ENCODE assay signal across 8 mouse cellular contexts in the genomic region with DNA sequence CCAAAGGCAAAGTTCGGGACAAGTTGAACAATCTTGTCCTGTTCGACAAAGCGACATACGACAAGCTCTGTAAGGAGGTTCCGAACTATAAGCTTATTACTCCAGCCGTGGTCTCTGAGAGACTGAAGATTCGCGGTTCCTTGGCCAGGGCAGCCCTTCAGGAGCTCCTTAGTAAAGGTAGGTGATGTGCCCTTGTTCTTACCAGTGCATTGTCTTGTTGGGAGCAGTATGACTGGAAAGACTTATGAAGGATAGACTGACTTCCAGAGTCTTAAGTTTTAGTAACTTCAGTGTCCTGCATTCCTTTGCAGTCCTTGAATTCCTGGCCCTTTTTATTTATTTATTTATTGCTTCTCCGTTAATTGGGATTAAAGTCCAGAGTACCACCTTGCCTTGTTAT. TPM values are rescaled to one million over a fixed set of nuclear protein-coding genes. Genes with fewer than 3 reads are reported as not detected.
DNase-seq lines count a peak whose midpoint lies in the region; ATAC-seq and TF ChIP-seq lines count a peak whose summit lies in the region.
"Not testable (repeated sequence)": the region's sequence is repeated elsewhere in the genome, so short reads cannot be mapped to it uniquely, and the experiment has no call there.

No protein-coding gene starts in this region.

- H3K9ac ChIP-seq in embryonic facial prominence, embryonic 12.5 days = peak overlapping the region; percentile 72; the same call in 1 of the 2 replicates
- H3K9ac ChIP-seq in forebrain, embryonic 16.5 days (replicated peaks; ENCODE audit: low read depth, low read length); neural tube, embryonic 12.5 days: not testable (repeated sequence)
- peak overlapping the region; percentile 92; the same call in 1 of the 2 replicates for H3K9ac ChIP-seq in kidney, embryonic 14.5 days (ENCODE audit: low read depth, low read length)
- H3K9ac ChIP-seq in liver, adult 2 months (ENCODE audit: low read depth, low read length) = peak overlapping the region; percentile 57; the same call in 1 of the 2 replicates

- H3K4me2 ChIP-seq in embryonic facial prominence, embryonic 12.5 days (replicated peaks) = peak overlapping the region; percentile 66
- peak overlapping the region; percentile 68 for H3K4me2 ChIP-seq in forebrain, embryonic 16.5 days (ENCODE audit: low read length)
- H3K4me2 ChIP-seq in kidney, embryonic 14.5 days (replicated peaks; ENCODE audit: low read depth, low read length) = peak overlapping the region; percentile 68
- H3K4me2 ChIP-seq in neural tube, embryonic 12.5 days (replicated peaks) = peak overlapping the region; percentile 86

- H3K79me3 ChIP-seq in C2C12 (ENCODE audit: low read depth) = peaks cover 38% of the 10 kb centered on the region

- H3K36me3 ChIP-seq in C2C12 (ENCODE audit: control insufficient read depth, insufficient read depth) (peaks cover 73% of the 10 kb centered on the region), macrophage (ENCODE audit: inconsistent target) (peaks cover 58% of the 10 kb centered on the region)
- peaks cover 63% of the 10 kb centered on the region for H3K36me3 ChIP-seq in embryonic facial prominence, embryonic 12.5 days
- H3K36me3 ChIP-seq in forebrain, embryonic 16.5 days (ENCODE audit: control insufficient read depth, insufficient read depth) = peaks cover 45% of the 10 kb centered on the region
- H3K36me3 ChIP-seq in hindbrain, embryonic 10.5 days = peaks cover 75% of the 10 kb centered on the region
- peaks cover 69% of the 10 kb centered on the region for H3K36me3 ChIP-seq in kidney, embryonic 14.5 days (ENCODE audit: control insufficient read depth, insufficient read depth, low read length)
- peaks cover 40% of the 10 kb centered on the region for H3K36me3 ChIP-seq in liver, adult 2 months (ENCODE audit: control insufficient read depth, insufficient read depth, low read length)
- peaks cover 61% of the 10 kb centered on the region for H3K36me3 ChIP-seq in neural tube, embryonic 12.5 days

- H3K27me3 ChIP-seq in C2C12 (ENCODE audit: control insufficient read depth, insufficient read depth, insufficient read length); embryonic facial prominence, embryonic 12.5 days; forebrain, embryonic 16.5 days (replicated peaks; ENCODE audit: control insufficient read depth, insufficient read depth, low read length); hindbrain, embryonic 10.5 days (ENCODE audit: insufficient read depth, poor library complexity, severe bottlenecking); kidney, embryonic 14.5 days (ENCODE audit: control insufficient read depth, insufficient read depth, low read length); liver, adult 2 months (ENCODE audit: control insufficient read depth, insufficient read depth, low read length); neural tube, embryonic 12.5 days (replicated peaks): not testable (repeated sequence)

- H3K4me3 ChIP-seq in C2C12 (ENCODE audit: insufficient read depth, poor library complexity, severe bottlenecking) = peak overlapping the region; percentile 85
- peak overlapping the region; percentile 64 for H3K4me3 ChIP-seq in embryonic facial prominence, embryonic 12.5 days
- peak overlapping the region; percentile 66 for H3K4me3 ChIP-seq in forebrain, embryonic 16.5 days (replicated peaks; ENCODE audit: low read length)
- peak overlapping the region; percentile 83 for H3K4me3 ChIP-seq in hindbrain, embryonic 10.5 days
- peak overlapping the region; percentile 89 for H3K4me3 ChIP-seq in kidney, embryonic 14.5 days (ENCODE audit: low read length)
- H3K4me3 ChIP-seq in liver, adult 2 months (ENCODE audit: insufficient read depth, low read depth, low read length) = peak overlapping the region; percentile 93; the same call in 1 of the 2 replicates
- H3K4me3 ChIP-seq in macrophage (ENCODE audit: inconsistent target) = peak overlapping the region; percentile 86; the same call in 1 of the 2 replicates
- H3K4me3 ChIP-seq in neural tube, embryonic 12.5 days = peak overlapping the region; percentile 72

- whole genome bisulfite sequencing in embryonic facial prominence, embryonic 12.5 days = 85% methylated on average over 9 of the region's 9 CpGs
- WGBS in forebrain, embryonic 16.5 days = 92% methylated on average over 9 of the region's 9 CpGs
- 84% methylated on average over 9 of the region's 9 CpGs for WGBS in hindbrain, embryonic 10.5 days
- 78% methylated on average over 9 of the region's 9 CpGs for WGBS in kidney, embryonic 14.5 days
- WGBS in liver, adult 2 months = 56% methylated on average over 9 of the region's 9 CpGs
- 70% methylated on average over 5 of the region's 9 CpGs for WGBS in macrophage (ENCODE audit: missing documents)
- WGBS in neural tube, embryonic 12.5 days = 83% methylated on average over 9 of the region's 9 CpGs

- H3K27ac ChIP-seq in embryonic facial prominence, embryonic 12.5 days; forebrain, embryonic 16.5 days (ENCODE audit: low read length); hindbrain, embryonic 10.5 days; kidney, embryonic 14.5 days (ENCODE audit: low read depth, low read length); liver, adult 2 months (replicated peaks; ENCODE audit: insufficient read depth, low read depth, low read length); macrophage; neural tube, embryonic 12.5 days: not testable (repeated sequence)

- not testable (repeated sequence) for DNase-seq in hindbrain, embryonic 10.5 days (ENCODE audit: low spot score); liver, adult 2 months (ENCODE audit: extremely low read depth, low read depth, low spot score)

- peak overlapping the region; percentile 31 for H3ac ChIP-seq in C2C12 (ENCODE audit: control insufficient read depth, insufficient read length, low read depth)

- H3K79me2 ChIP-seq in C2C12 (ENCODE audit: control insufficient read depth, insufficient read depth) (peaks cover 63% of the 10 kb centered on the region), macrophage (ENCODE audit: inconsistent target) (peaks cover 63% of the 10 kb centered on the region)
- H3K79me2 ChIP-seq in liver, adult 2 months (ENCODE audit: control insufficient read depth, insufficient read depth, low read length) = not testable (repeated sequence)

- not testable (repeated sequence) for H3K9me3 ChIP-seq in embryonic facial prominence, embryonic 12.5 days; forebrain, embryonic 16.5 days (ENCODE audit: control insufficient read depth, low read length); hindbrain, embryonic 10.5 days; kidney, embryonic 14.5 days (ENCODE audit: control insufficient read depth, low read length); neural tube, embryonic 12.5 days

- TF ChIP-seq POLR2A in liver, adult 2 months (IDR thresholded peaks at IDR 0.05; ENCODE audit: extremely low read depth, insufficient read depth, low read length) = not testable (repeated sequence)

- H3K4me1 ChIP-seq in embryonic facial prominence, embryonic 12.5 days; kidney, embryonic 14.5 days (ENCODE audit: control insufficient read depth, insufficient read depth, low read length): not testable (repeated sequence)
- peaks cover 23% of the 10 kb centered on the region for H3K4me1 ChIP-seq in forebrain, embryonic 16.5 days (replicated peaks; ENCODE audit: control insufficient read depth, insufficient read depth, low read length)
- peaks cover 25% of the 10 kb centered on the region for H3K4me1 ChIP-seq in hindbrain, embryonic 10.5 days (replicated peaks)
- H3K4me1 ChIP-seq in liver, adult 2 months (ENCODE audit: control insufficient read depth, insufficient read depth, low read length) = peaks cover 12% of the 10 kb centered on the region
- H3K4me1 ChIP-seq in neural tube, embryonic 12.5 days = peaks cover 11% of the 10 kb centered on the region

- not testable (repeated sequence) for TF ChIP-seq CTCF in C2C12 (IDR thresholded peaks at IDR 0.05; ENCODE audit: control insufficient read depth, insufficient read depth, insufficient read length); liver, adult 2 months (IDR thresholded peaks at IDR 0.05; ENCODE audit: low read depth, low read length)

- not testable (repeated sequence) for ATAC-seq in embryonic facial prominence, embryonic 12.5 days (ENCODE audit: insufficient number of reproducible peaks, insufficient read depth, low FRiP score, low TSS enrichment); forebrain, embryonic 16.5 days; kidney, embryonic 14.5 days (ENCODE audit: low FRiP score, low TSS enrichment); neural tube, embryonic 12.5 days (ENCODE audit: low FRiP score, low read depth)

RNA-seq across cellular contexts. Expression of a gene that starts 1.3 kb away (rescaled TPM):
- polyA plus RNA-seq in C2C12 (2012; fragmentation: generic; extraction: Trizol) = 149 TPM
- polyA plus RNA-seq in embryonic facial prominence, embryonic 12.5 days (2016; fragmentation: Nextera tagmentation; extraction: Ambion mirVana) = 173 and 176 TPM in 2 replicates
- 322 and 334 TPM in 2 replicates for polyA plus RNA-seq in forebrain, embryonic 16.5 days (2015; fragmentation: Nextera tagmentation; extraction: Ambion mirVana)
- polyA plus RNA-seq in hindbrain, embryonic 10.5 days (2016; fragmentation: Nextera tagmentation; extraction: Ambion mirVana) = 213 and 282 TPM in 2 replicates
- 143 and 162 TPM in 2 replicates for polyA plus RNA-seq in kidney, embryonic 14.5 days (2014; fragmentation: Nextera tagmentation; extraction: Ambion mirVana)
- 31.0 and 35.0 TPM in 2 replicates for total RNA-seq in liver, adult 2 months (2014; rRNA removed)
- polyA plus RNA-seq in liver, adult 2 months (2012; rRNA removed) = 28.0 and 30.7 TPM in 2 replicates
- 10 to 100 TPM in 25 of 26 experiments, 1 to 10 TPM in 1; 9.0 to 65.0 (median 30.3) TPM for total RNA-seq in macrophage (2018; cell fraction: chromatin; rRNA removed)
- total RNA-seq in macrophage (2018; cell fraction: cytosol; rRNA removed) = 10 to 100 TPM; 55.8 to 78.6 (median 65.6) TPM
- 10 to 100 TPM; 21.6 to 71.3 (median 44.7) TPM for total RNA-seq in macrophage (2018; cell fraction: nucleus; rRNA removed)
- 45.6 to 95.6 TPM (median 69.5 TPM) in 3 replicates for polyA plus RNA-seq in macrophage (2018)
- polyA plus RNA-seq in neural tube, embryonic 12.5 days (2016; fragmentation: Nextera tagmentation; extraction: Ambion mirVana) = 266 and 275 TPM in 2 replicates

RNA-seq across cellular contexts. Expression of a gene that starts 1.8 kb away (rescaled TPM):
- polyA plus RNA-seq in C2C12 (2012; fragmentation: generic; extraction: Trizol) = 2,166 TPM
- polyA plus RNA-seq in embryonic facial prominence, embryonic 12.5 days (2016; fragmentation: Nextera tagmentation; extraction: Ambion mirVana) = 1,820 and 1,932 TPM in 2 replicates
- polyA plus RNA-seq in forebrain, embryonic 16.5 days (2015; fragmentation: Nextera tagmentation; extraction: Ambion mirVana) = 901 and 949 TPM in 2 replicates
- 1,836 and 2,161 TPM in 2 replicates for polyA plus RNA-seq in hindbrain, embryonic 10.5 days (2016; fragmentation: Nextera tagmentation; extraction: Ambion mirVana)
- 2,593 and 3,221 TPM in 2 replicates for polyA plus RNA-seq in kidney, embryonic 14.5 days (2014; fragmentation: Nextera tagmentation; extraction: Ambion mirVana)
- total RNA-seq in liver, adult 2 months (2014; rRNA removed) = 455 and 516 TPM in 2 replicates
- 82.7 and 98.8 TPM in 2 replicates for polyA plus RNA-seq in liver, adult 2 months (2012; rRNA removed)
- total RNA-seq in macrophage (2018; cell fraction: chromatin; rRNA removed) = 100 to 1,000 TPM in 7 of 26 experiments, 10 to 100 TPM in 19; 48.2 to 259 (median 88.5) TPM
- 1,000 to 10,000 TPM in 13 of 26 experiments, 100 to 1,000 TPM in 13; 651 to 1,678 (median 1,040) TPM for total RNA-seq in macrophage (2018; cell fraction: cytosol; rRNA removed)
- total RNA-seq in macrophage (2018; cell fraction: nucleus; rRNA removed) = 100 to 1,000 TPM in 25 of 26 experiments, 10 to 100 TPM in 1; 73.3 to 248 (median 137) TPM
- 1,052 to 1,678 TPM (median 1,580 TPM) in 3 replicates for polyA plus RNA-seq in macrophage (2018)
- polyA plus RNA-seq in neural tube, embryonic 12.5 days (2016; fragmentation: Nextera tagmentation; extraction: Ambion mirVana) = 1,233 and 1,284 TPM in 2 replicates

RNA-seq across cellular contexts. Expression of a gene that starts 9.7 kb away (rescaled TPM):
- polyA plus RNA-seq in C2C12 (2012; fragmentation: generic; extraction: Trizol) (17.9 TPM), macrophage (2018) (10.3 to 20.3 TPM (median 11.3 TPM) in 3 replicates)
- 30.9 and 33.6 TPM in 2 replicates for polyA plus RNA-seq in embryonic facial prominence, embryonic 12.5 days (2016; fragmentation: Nextera tagmentation; extraction: Ambion mirVana)
- polyA plus RNA-seq in forebrain, embryonic 16.5 days (2015; fragmentation: Nextera tagmentation; extraction: Ambion mirVana) = 36.8 and 41.1 TPM in 2 replicates
- polyA plus RNA-seq in hindbrain, embryonic 10.5 days (2016; fragmentation: Nextera tagmentation; extraction: Ambion mirVana) = 25.2 and 27.7 TPM in 2 replicates
- polyA plus RNA-seq in kidney, embryonic 14.5 days (2014; fragmentation: Nextera tagmentation; extraction: Ambion mirVana) = 26.7 and 28.3 TPM in 2 replicates
- total RNA-seq in liver, adult 2 months (2014; rRNA removed) = 8.8 and 10.2 TPM in 2 replicates
- polyA plus RNA-seq in liver, adult 2 months (2012; rRNA removed) = 14.7 and 22.0 TPM in 2 replicates
- 100 to 1,000 TPM in 13 of 26 experiments, 10 to 100 TPM in 13; 44.0 to 155 (median 99.5) TPM for total RNA-seq in macrophage (2018; cell fraction: chromatin; rRNA removed)
- total RNA-seq in macrophage (2018; cell fraction: cytosol; rRNA removed) = 10 to 100 TPM in 8 of 26 experiments, 1 to 10 TPM in 18; 4.7 to 13.4 (median 8.7) TPM
- total RNA-seq in macrophage (2018; cell fraction: nucleus; rRNA removed) = 100 to 1,000 TPM in 4 of 26 experiments, 10 to 100 TPM in 22; 27.7 to 112 (median 65.8) TPM
- 30.6 and 35.7 TPM in 2 replicates for polyA plus RNA-seq in neural tube, embryonic 12.5 days (2016; fragmentation: Nextera tagmentation; extraction: Ambion mirVana)

RNA-seq across cellular contexts. Expression of a gene that starts 12.0 kb away (rescaled TPM):
- polyA plus RNA-seq in C2C12 (2012; fragmentation: generic; extraction: Trizol) (11.5 TPM), macrophage (2018) (4.7 to 13.1 TPM (median 12.6 TPM) in 3 replicates)
- polyA plus RNA-seq in embryonic facial prominence, embryonic 12.5 days (2016; fragmentation: Nextera tagmentation; extraction: Ambion mirVana) = 11.2 and 11.8 TPM in 2 replicates
- 38.4 and 41.6 TPM in 2 replicates for polyA plus RNA-seq in forebrain, embryonic 16.5 days (2015; fragmentation: Nextera tagmentation; extraction: Ambion mirVana)
- 20.8 and 28.9 TPM in 2 replicates for polyA plus RNA-seq in hindbrain, embryonic 10.5 days (2016; fragmentation: Nextera tagmentation; extraction: Ambion mirVana)
- polyA plus RNA-seq in kidney, embryonic 14.5 days (2014; fragmentation: Nextera tagmentation; extraction: Ambion mirVana) = 29.9 and 37.8 TPM in 2 replicates
- 250 and 307 TPM in 2 replicates for total RNA-seq in liver, adult 2 months (2014; rRNA removed)
- 153 and 185 TPM in 2 replicates for polyA plus RNA-seq in liver, adult 2 months (2012; rRNA removed)
- 10 to 100 TPM in 10 of 26 experiments, 1 to 10 TPM in 16; 1.3 to 16.5 (median 5.8) TPM for total RNA-seq in macrophage (2018; cell fraction: chromatin; rRNA removed)
- 10 to 100 TPM in 11 of 26 experiments, 1 to 10 TPM in 15; 6.0 to 14.3 (median 9.6) TPM for total RNA-seq in macrophage (2018; cell fraction: cytosol; rRNA removed)
- total RNA-seq in macrophage (2018; cell fraction: nucleus; rRNA removed) = 10 to 100 TPM in 15 of 26 experiments, 1 to 10 TPM in 11; 2.0 to 25.0 (median 10.6) TPM
- 44.1 and 45.5 TPM in 2 replicates for polyA plus RNA-seq in neural tube, embryonic 12.5 days (2016; fragmentation: Nextera tagmentation; extraction: Ambion mirVana)

RNA-seq across cellular contexts. Expression of a gene that starts 29.4 kb away (rescaled TPM):
- polyA plus RNA-seq in C2C12 (2012; fragmentation: generic; extraction: Trizol) (68.3 TPM), macrophage (2018) (49.0 to 86.2 TPM (median 57.6 TPM) in 3 replicates)
- polyA plus RNA-seq in embryonic facial prominence, embryonic 12.5 days (2016; fragmentation: Nextera tagmentation; extraction: Ambion mirVana) = 34.6 and 35.6 TPM in 2 replicates
- 26.3 and 27.2 TPM in 2 replicates for polyA plus RNA-seq in forebrain, embryonic 16.5 days (2015; fragmentation: Nextera tagmentation; extraction: Ambion mirVana)
- 35.8 and 39.4 TPM in 2 replicates for polyA plus RNA-seq in hindbrain, embryonic 10.5 days (2016; fragmentation: Nextera tagmentation; extraction: Ambion mirVana)
- polyA plus RNA-seq in kidney, embryonic 14.5 days (2014; fragmentation: Nextera tagmentation; extraction: Ambion mirVana) = 23.2 and 45.2 TPM in 2 replicates
- 87.8 and 131 TPM in 2 replicates for total RNA-seq in liver, adult 2 months (2014; rRNA removed)
- 75.0 and 111 TPM in 2 replicates for polyA plus RNA-seq in liver, adult 2 months (2012; rRNA removed)
- total RNA-seq in macrophage (2018; cell fraction: chromatin; rRNA removed) = 10 to 100 TPM; 14.7 to 82.3 (median 36.8) TPM
- total RNA-seq in macrophage (2018; cell fraction: cytosol; rRNA removed) = 10 to 100 TPM; 39.2 to 89.3 (median 68.6) TPM
- 100 to 1,000 TPM in 19 of 26 experiments, 10 to 100 TPM in 7; 31.0 to 215 (median 113) TPM for total RNA-seq in macrophage (2018; cell fraction: nucleus; rRNA removed)
- polyA plus RNA-seq in neural tube, embryonic 12.5 days (2016; fragmentation: Nextera tagmentation; extraction: Ambion mirVana) = 31.0 and 33.0 TPM in 2 replicates
